Mouse (Mus musculus) heart, embryonic 10.5 days (tissue): ENCODE results near the gene Ntrk1. TPM values are rescaled to one million over a fixed set of nuclear protein-coding genes. Genes with fewer than 3 reads are reported as not detected.

Source experiments
- DNase-seq: peaks from one replicate; pipeline ENCODE4 v3.0.0-alpha.2; 2017; ENCODE audit warnings: low spot score
- H3K27ac ChIP-seq: fragments of 300-500 bp; sonication (generic); 2 replicates; pipeline ENCODE4 v1.5.1; 2016; ENCODE audit warnings: mild to moderate bottlenecking
- H3K27me3 ChIP-seq: fragments of 300-500 bp; sonication (generic); 2 replicates; pipeline ENCODE4 v1.6.1; 2016; ENCODE audit warnings: mild to moderate bottlenecking; ENCODE audit not compliant: poor library complexity, insufficient read depth, severe bottlenecking
- H3K36me3 ChIP-seq: fragments of 300-500 bp; sonication (generic); 2 replicates; pipeline ENCODE4 v1.6.1; 2016; ENCODE audit warnings: mild to moderate bottlenecking, moderate library complexity
- H3K4me1 ChIP-seq: fragments of 300-500 bp; sonication (generic); 2 replicates; pipeline ENCODE4 v1.6.1; 2016; ENCODE audit warnings: mild to moderate bottlenecking
- H3K4me3 ChIP-seq: fragments of 300-500 bp; sonication (generic); 2 replicates; pipeline ENCODE4 v1.5.1; 2016; ENCODE audit warnings: mild to moderate bottlenecking, moderate library complexity
- H3K9me3 ChIP-seq: fragments of 300-500 bp; sonication (generic); 2 replicates; pipeline ENCODE4 v1.6.1; 2016; ENCODE audit warnings: mild to moderate bottlenecking, moderate library complexity
- WGBS: fragments of 180-500 bp; shearing (Covaris S2); methylation state at CpG from one replicate; pipeline ENCODE4 v1.1.7; 2016; 5-methylcytosine and 5-hydroxymethylcytosine counted together
- polyA plus RNA-seq: library from polyadenylated mRNA; unstranded; fragments of >200 nt; fragmentation: Nextera tagmentation; extraction: Ambion mirVana; gene quantifications from 2 replicates; pipeline ENCODE4 v1.2.1, GENCODE M21; 2016

Ntrk1 gene
- polyA plus RNA-seq, 1 experiment from 2014 or later: 0.68 TPM

DNA sequence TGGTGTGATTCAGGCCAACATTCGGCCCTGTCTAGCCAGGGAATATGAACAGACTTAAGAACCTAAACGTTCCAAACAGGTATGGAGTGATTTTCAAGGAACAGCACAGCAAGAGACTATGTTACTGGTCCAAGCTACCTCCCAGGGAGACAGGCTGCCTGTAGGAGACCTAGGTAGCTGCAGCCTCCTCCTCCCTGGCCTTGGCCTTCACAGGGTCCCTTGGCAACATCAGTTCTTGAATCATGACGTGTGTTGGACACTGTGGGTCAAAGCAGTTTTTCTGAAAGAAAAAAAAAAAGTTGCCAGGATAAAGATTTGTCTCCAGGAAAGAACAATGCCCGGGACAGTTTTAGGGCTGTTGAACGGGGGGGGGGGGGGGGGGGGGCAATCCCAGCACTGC lies 56.1 kb downstream of the Ntrk1 start:
- H3K27ac ChIP-seq: no peak overlapping the region
- H3K4me1 ChIP-seq: peaks cover 14% of the 10 kb centered on the region
- no peaks in the 10 kb centered on the region for H3K9me3 ChIP-seq
- DNase-seq: no peak
- WGBS: 80% methylated on average over 5 of the region's 5 CpGs
- H3K27me3 ChIP-seq: no peaks in the 10 kb centered on the region
- peaks cover 61% of the 10 kb centered on the region for H3K36me3 ChIP-seq
- no peak overlapping the region for H3K4me3 ChIP-seq

GRCm38 (mm10) chr3:87735335-87735734 lies 59.6 kb downstream of the Ntrk1 start:
- WGBS: 78% methylated on average over 9 of the region's 9 CpGs
- Histone ChIP-seq H3K9me3 (no peaks in the 10 kb centered on the region), H3K4me3 (no peak overlapping the region), H3K27me3 (no peaks in the 10 kb centered on the region), H3K4me1 (peaks cover 16% of the 10 kb centered on the region), H3K36me3 (peaks cover 87% of the 10 kb centered on the region), H3K27ac (no peak overlapping the region)
- DNase-seq: no peak

DNA sequence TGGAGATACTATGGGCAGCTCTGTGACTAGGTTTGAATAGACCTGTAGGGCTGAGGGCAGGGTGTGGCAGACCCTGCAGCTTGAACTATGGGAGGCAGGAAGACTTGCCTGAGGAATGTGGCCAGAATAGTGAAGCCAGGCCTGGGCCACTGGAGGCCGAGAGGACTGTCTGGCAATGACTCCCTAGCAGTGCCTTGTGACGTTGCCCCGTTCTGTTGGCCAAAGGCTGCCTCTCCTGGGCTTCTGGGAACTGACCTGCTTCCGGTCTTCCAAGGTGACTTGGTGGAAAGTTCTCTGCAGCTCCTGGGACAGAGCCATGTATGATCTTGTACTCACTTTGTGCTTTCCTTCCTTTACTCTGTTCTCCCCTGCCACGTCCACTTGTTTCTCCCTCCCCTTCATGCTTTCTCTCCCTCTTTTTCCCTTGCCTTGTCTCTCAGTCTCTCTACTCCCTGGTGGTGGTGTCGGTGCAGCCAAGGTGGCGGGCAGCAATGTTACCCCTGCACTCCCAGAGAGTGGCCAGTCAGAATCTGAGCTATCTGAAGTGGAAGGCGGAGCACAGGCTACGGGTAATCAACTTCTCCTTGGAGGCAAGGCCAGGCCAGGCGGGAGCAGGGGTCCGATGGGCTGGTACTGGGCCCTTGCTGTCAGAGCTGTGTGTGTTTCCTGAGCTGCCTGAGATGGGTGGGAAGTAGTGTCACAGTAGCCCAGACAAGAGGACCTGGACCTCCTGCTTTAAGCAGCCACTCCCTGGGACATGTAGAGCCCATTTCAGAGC lies 60.8 kb downstream of the Ntrk1 start:
- peaks cover 91% of the 10 kb centered on the region for H3K36me3 ChIP-seq
- no peak overlapping the region for H3K4me3 ChIP-seq
- peaks cover 16% of the 10 kb centered on the region for H3K4me1 ChIP-seq
- DNase-seq: no peak
- no peak overlapping the region for H3K27ac ChIP-seq
- H3K9me3 ChIP-seq: no peaks in the 10 kb centered on the region
- 64% methylated on average over 11 of the region's 11 CpGs for WGBS
- no peaks in the 10 kb centered on the region for H3K27me3 ChIP-seq

- DNase-seq: no peak
- Histone ChIP-seq H3K27me3 (no peaks in the 10 kb centered on the region), H3K4me1 (peaks cover 16% of the 10 kb centered on the region), H3K27ac (no peak overlapping the region), H3K36me3 (peaks cover 93% of the 10 kb centered on the region), H3K9me3 (no peaks in the 10 kb centered on the region), H3K4me3 (no peak overlapping the region)
- 68% methylated on average over 4 of the region's 4 CpGs for WGBS
Observed at GRCm38 (mm10) chr3:87733098-87733497, 61.9 kb downstream of the Ntrk1 start.

DNA sequence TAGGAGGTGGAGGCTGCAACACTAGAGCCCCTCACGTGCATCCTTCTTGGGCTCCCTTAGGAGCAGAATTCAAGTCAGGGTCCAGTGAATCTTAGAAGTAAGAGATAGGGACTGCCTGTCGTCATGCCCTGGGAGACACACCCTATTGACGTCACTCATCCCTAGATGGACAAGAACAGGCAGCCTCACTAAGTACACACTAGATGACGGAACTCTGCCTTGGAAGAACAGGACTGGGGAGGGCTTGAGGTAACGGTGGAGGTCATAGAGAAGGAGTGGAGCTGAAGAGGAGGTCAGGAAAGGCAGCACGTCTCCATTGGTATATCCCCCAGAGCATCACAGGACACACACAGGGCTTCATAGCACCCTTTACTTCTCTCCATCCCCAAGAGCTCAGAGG lies 66.3 kb downstream of the Ntrk1 start:
- Histone ChIP-seq H3K27ac (no peak overlapping the region), H3K36me3 (peaks cover 91% of the 10 kb centered on the region), H3K27me3 (no peaks in the 10 kb centered on the region), H3K9me3 (no peaks in the 10 kb centered on the region), H3K4me1 (peaks cover under 1% of the 10 kb centered on the region; the same call in 1 of the 2 replicates), H3K4me3 (no peak overlapping the region)
- WGBS: 92% methylated on average over 6 of the region's 6 CpGs
- DNase-seq: peak; percentile 63

Other genes with a start within 250 kb of the Ntrk1 start
- gene Arhgef11, start 177.6 kb downstream of the Ntrk1 start, polyA plus RNA-seq: 11.5 and 11.7 TPM in 2 replicates
- gene Lrrc71, start 46.5 kb downstream of the Ntrk1 start, polyA plus RNA-seq: 0.30 and 0.63 TPM in 2 replicates
- gene Insrr, start 1.8 kb upstream of the Ntrk1 start, polyA plus RNA-seq: 0.07 TPM in 1 of 2 replicates, not detected in the other
- gene Pear1, start 29.1 kb upstream of the Ntrk1 start, polyA plus RNA-seq: 14.3 and 14.8 TPM in 2 replicates
- gene Sh2d2a, start 51.6 kb upstream of the Ntrk1 start, polyA plus RNA-seq: 0.20 and 0.23 TPM in 2 replicates
- gene Prcc, start 90.4 kb upstream of the Ntrk1 start, polyA plus RNA-seq: 11.8 and 13.6 TPM in 2 replicates
- 182 and 248 TPM in 2 replicates for gene Hdgf, start 111.2 kb upstream of the Ntrk1 start, polyA plus RNA-seq
- 64.2 and 71.3 TPM in 2 replicates for gene Mrpl24, start 124.3 kb upstream of the Ntrk1 start, polyA plus RNA-seq
- 39.6 and 55.1 TPM in 2 replicates for gene Isg20l2, start 135.2 kb upstream of the Ntrk1 start, polyA plus RNA-seq
- gene Rrnad1, start 135.6 kb upstream of the Ntrk1 start, polyA plus RNA-seq: 16.8 and 21.0 TPM in 2 replicates
- gene Crabp2, start 153.5 kb upstream of the Ntrk1 start, polyA plus RNA-seq: 35.8 and 126 TPM in 2 replicates
- 25.0 and 28.8 TPM in 2 replicates for gene Nes, start 175.9 kb upstream of the Ntrk1 start, polyA plus RNA-seq
- 0.05 TPM in 1 of 2 replicates, not detected in the other for gene Bcan, start 205.1 kb upstream of the Ntrk1 start, polyA plus RNA-seq
- gene Hapln2, start 232.4 kb upstream of the Ntrk1 start, polyA plus RNA-seq: 0.07 and 0.08 TPM in 2 replicates
- gene Gpatch4, start 247.9 kb upstream of the Ntrk1 start, polyA plus RNA-seq: 28.5 and 47.0 TPM in 2 replicates